ENCODE assay signal across 22 mouse cellular contexts in genomic region chr6:88968842-88969241, GRCm38 (mm10).
DNase-seq lines count a peak whose midpoint lies in the region; ATAC-seq lines count a peak whose summit lies in the region.
"Had no signal": no experiment of that assay in that cellular context is flagged by ENCODE, and none has a peak within 500 bp of the region (broad histone marks: within the 10 kb centered on the region; RNA-seq: fewer than 3 reads in every experiment).

No protein-coding gene starts in this region.

- no peak overlapping the region for H3K27ac ChIP-seq in forebrain, embryonic 11.5 days (ENCODE audit: low read depth, low read length)
- no peak overlapping the region for H3K27ac ChIP-seq in forebrain, embryonic 12.5 days
- H3K27ac ChIP-seq: heart, adult 2 months; neural tube, embryonic 12.5 days had no signal

- H3K9me3 ChIP-seq in forebrain, embryonic 11.5 days (ENCODE audit: control insufficient read depth, low read length): no peaks in the 10 kb centered on the region
- no peaks in the 10 kb centered on the region for H3K9me3 ChIP-seq in forebrain, embryonic 12.5 days
- H3K9me3 ChIP-seq: neural tube, embryonic 12.5 days had no signal

- H3K9ac ChIP-seq in forebrain, embryonic 11.5 days (ENCODE audit: low read length): no peak overlapping the region
- no peak overlapping the region; the same call in 1 of the 2 replicates for H3K9ac ChIP-seq in forebrain, embryonic 12.5 days
- H3K9ac ChIP-seq: neural tube, embryonic 12.5 days had no signal

- WGBS in forebrain, embryonic 11.5 days: 57% methylated on average over 4 of the region's 4 CpGs
- WGBS in forebrain, embryonic 12.5 days: 43% methylated on average over 4 of the region's 4 CpGs

- no peak for ATAC-seq in forebrain, embryonic 11.5 days (replicated peaks; ENCODE audit: low FRiP score)
- no peak for ATAC-seq in forebrain, embryonic 12.5 days (ENCODE audit: low FRiP score)
- no peak for ATAC-seq in cerebellum, adult (ENCODE audit: insufficient number of reproducible peaks, low FRiP score, low TSS enrichment)
- ATAC-seq: CD4-positive, CD25-positive, alpha-beta regulatory T cell, adult 4 months; Patski had no signal

- no peak overlapping the region for H3K4me2 ChIP-seq in forebrain, embryonic 11.5 days (ENCODE audit: low read depth, low read length, severe bottlenecking)
- no peak overlapping the region for H3K4me2 ChIP-seq in forebrain, embryonic 12.5 days
- H3K4me2 ChIP-seq: neural tube, embryonic 12.5 days had no signal

- no peaks in the 10 kb centered on the region for H3K27me3 ChIP-seq in forebrain, embryonic 11.5 days (ENCODE audit: control insufficient read depth, insufficient read depth, low read length)
- H3K27me3 ChIP-seq in forebrain, embryonic 12.5 days: peaks cover 46% of the 10 kb centered on the region
- H3K27me3 ChIP-seq: neural tube, embryonic 12.5 days; Patski had no signal

- H3K36me3 ChIP-seq in forebrain, embryonic 11.5 days (ENCODE audit: control insufficient read depth, insufficient read depth, low read length): no peaks in the 10 kb centered on the region
- no peaks in the 10 kb centered on the region for H3K36me3 ChIP-seq in forebrain, embryonic 12.5 days (replicated peaks)
- H3K36me3 ChIP-seq: neural tube, embryonic 12.5 days had no signal

- no peak overlapping the region for H3K4me3 ChIP-seq in forebrain, embryonic 11.5 days (ENCODE audit: low read depth, low read length)
- H3K4me3 ChIP-seq in forebrain, embryonic 12.5 days (replicated peaks): no peak overlapping the region
- H3K4me3 ChIP-seq: heart, adult 2 months; neural tube, embryonic 12.5 days had no signal

- peak; percentile 52 for DNase-seq in forebrain, embryonic 11.5 days (ENCODE audit: low spot score)
- DNase-seq in layer of hippocampus, adult 9-11 months: peak; percentile 47
- DNase-seq in layer of hippocampus, adult 8-10 months (ENCODE audit: low spot score in 2 of 2): no peak
- peak; percentile 45 to 48 for DNase-seq in right cerebral cortex, adult 2 months (ENCODE audit: low spot score in 2 of 2)
- no peak for DNase-seq in right cerebral cortex, postnatal 25 days
- DNase-seq in spleen, postnatal 36 days (ENCODE audit: low spot score in 2 of 2): no peak
- DNase-seq: adrenal gland, adult 8-10 months; cerebellum, adult 11 months; cerebellum, postnatal 10 days; gastrocnemius, postnatal 25 days; heart, adult 2 months; heart, postnatal 36 days; kidney, adult 8-10 months; kidney, postnatal 25 days; lung, adult 18-20 months; lung, postnatal 14 days; thymus, postnatal 36 days had no signal

- peaks cover 30% of the 10 kb centered on the region for H3K4me1 ChIP-seq in forebrain, embryonic 11.5 days (replicated peaks; ENCODE audit: control insufficient read depth, insufficient read depth, low read length)
- H3K4me1 ChIP-seq in forebrain, embryonic 12.5 days: peaks cover 76% of the 10 kb centered on the region

Comparison
In these comparisons a context has a peak if more than half of its experiments do, and no peak if none do; other contexts are left out.
1. DNase-seq: peak in forebrain, embryonic 11.5 days (single experiment), layer of hippocampus, adult 9-11 months (single experiment) and right cerebral cortex, adult 2 months (2 of 2); none in layer of hippocampus, adult 8-10 months (0 of 2), right cerebral cortex, postnatal 25 days (single experiment) and spleen, postnatal 36 days (0 of 2).